8 mouse cellular contexts compared by ENCODE assay signal in the genomic region with DNA sequence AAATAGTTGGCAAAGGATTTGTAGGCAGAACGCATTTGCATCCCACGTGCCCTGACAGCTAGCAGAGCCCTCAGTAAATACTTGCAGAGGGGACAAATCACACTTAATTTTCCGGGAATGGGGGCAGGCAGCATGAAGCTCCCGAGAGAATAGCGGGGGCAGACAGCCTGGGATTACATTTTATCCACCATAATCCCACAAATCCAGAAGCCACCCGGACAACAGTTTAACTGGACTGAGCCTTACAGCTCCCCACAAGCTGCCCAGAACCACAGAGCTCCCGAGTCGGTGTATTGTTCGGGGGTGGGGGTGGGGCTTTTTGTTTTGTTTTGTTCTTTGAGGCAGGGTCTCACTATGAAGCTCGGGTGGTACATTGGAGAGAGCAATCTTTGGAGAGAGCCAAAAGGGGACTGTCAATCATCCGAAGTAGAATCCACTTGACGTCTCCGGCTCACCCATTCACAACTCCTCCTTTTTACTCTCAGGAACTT. TPM values are rescaled to one million over a fixed set of nuclear protein-coding genes. Genes with fewer than 3 reads are reported as not detected.
A peak's percentile ranks its signal among the peaks of the same experiment; 100 is the strongest.
DNase-seq lines count a peak whose midpoint lies in the region; ATAC-seq and TF ChIP-seq lines count a peak whose summit lies in the region.

No protein-coding gene starts in this region.

- DNase-seq in cerebellum, adult 9-11 months, result peak; percentile 63
- no peak for DNase-seq in testis, postnatal 14 days (ENCODE audit: low spot score)
- DNase-seq in liver, embryonic 14.5 days (ENCODE audit: low read depth in 3 of 3, low spot score in 3 of 3), result no peak
- DNase-seq in frontal cortex, adult 2 months (ENCODE audit: extremely low spot score in 1 of 2, low spot score in 1 of 2), result no peak
- no peak for DNase-seq in kidney, postnatal 25 days

- peak overlapping the region; percentile 72 for H3K4me2 ChIP-seq in liver, embryonic 14.5 days (ENCODE audit: low read depth)
- peak overlapping the region; percentile 92 for H3K4me2 ChIP-seq in stomach, embryonic 16.5 days (ENCODE audit: low read depth, low read length)

- TF ChIP-seq EP300 in liver, embryonic 14.5 days (IDR thresholded peaks at IDR 0.05; ENCODE audit: low read depth), result no peak

- H3K27me3 ChIP-seq in testis, adult 2 months (ENCODE audit: control insufficient read depth, insufficient read depth, low read length), result no peaks in the 10 kb centered on the region; the same call in 1 of the 2 replicates
- peaks cover 43% of the 10 kb centered on the region for H3K27me3 ChIP-seq in liver, embryonic 14.5 days (ENCODE audit: control insufficient read depth, insufficient read depth, low read length)
- peaks cover 7% of the 10 kb centered on the region; the same call in 1 of the 2 replicates for H3K27me3 ChIP-seq in stomach, embryonic 16.5 days (ENCODE audit: control insufficient read depth, insufficient read depth, low read length)

- no peaks in the 10 kb centered on the region for H3K36me3 ChIP-seq in testis, adult 2 months (ENCODE audit: control insufficient read depth, insufficient read depth, low read length)
- no peaks in the 10 kb centered on the region for H3K36me3 ChIP-seq in liver, embryonic 14.5 days (replicated peaks; ENCODE audit: control insufficient read depth, insufficient read depth, low read depth)
- no peaks in the 10 kb centered on the region for H3K36me3 ChIP-seq in stomach, embryonic 16.5 days (ENCODE audit: control insufficient read depth, insufficient read depth, low read length)

- H3K9ac ChIP-seq in liver, embryonic 14.5 days (replicated peaks), result no peak overlapping the region
- peak overlapping the region; percentile 85 for H3K9ac ChIP-seq in stomach, embryonic 16.5 days (ENCODE audit: low read length)

- peak overlapping the region; percentile 89 for H3K4me3 ChIP-seq in testis, adult 2 months (ENCODE audit: control insufficient read depth, low read depth, low read length)
- peak overlapping the region; percentile 59 to 68 for H3K4me3 ChIP-seq in liver, embryonic 14.5 days (ENCODE audit: insufficient read depth in 1 of 2, low read depth in 2 of 2, low read length in 2 of 2)
- peak overlapping the region; percentile 67 for H3K4me3 ChIP-seq in stomach, embryonic 16.5 days (replicated peaks; ENCODE audit: low read length)

- no peak for ATAC-seq in cerebellum, adult (ENCODE audit: insufficient number of reproducible peaks, low FRiP score, low TSS enrichment)
- ATAC-seq in liver, embryonic 14.5 days (ENCODE audit: insufficient read depth), result no peak
- ATAC-seq in stomach, embryonic 16.5 days (ENCODE audit: insufficient read depth, low FRiP score), result no peak

- H3K27ac ChIP-seq in testis, adult 2 months (ENCODE audit: control insufficient read depth, insufficient read depth, low read depth, low read length), result no peak overlapping the region
- H3K27ac ChIP-seq in liver, embryonic 14.5 days, result no peak overlapping the region
- H3K27ac ChIP-seq in stomach, embryonic 16.5 days (ENCODE audit: low read length), result peak overlapping the region; percentile 55; the same call in 1 of the 2 replicates

- no peaks in the 10 kb centered on the region for H3K9me3 ChIP-seq in liver, embryonic 14.5 days (ENCODE audit: control insufficient read depth, low read length)
- H3K9me3 ChIP-seq in stomach, embryonic 16.5 days (replicated peaks; ENCODE audit: control insufficient read depth, low read length), result no peaks in the 10 kb centered on the region

- TF ChIP-seq CTCF in testis, adult 2 months (IDR thresholded peaks at IDR 0.05; ENCODE audit: control insufficient read depth, insufficient read depth, insufficient replicate concordance, low read depth, low read length), result no peak
- TF ChIP-seq CTCF in liver, embryonic 14.5 days (IDR thresholded peaks at IDR 0.05; ENCODE audit: low read depth), result no peak

- TF ChIP-seq POLR2A in testis, adult 2 months (IDR thresholded peaks at IDR 0.05; ENCODE audit: control insufficient read depth, low read depth, low read length), result no peak

- peaks cover 12% of the 10 kb centered on the region for H3K4me1 ChIP-seq in testis, adult 2 months (ENCODE audit: control insufficient read depth, insufficient read depth, low read length)
- H3K4me1 ChIP-seq in liver, embryonic 14.5 days (replicated peaks; ENCODE audit: control insufficient read depth in 2 of 2, insufficient read depth in 2 of 2, low read length in 1 of 2), result peaks cover 0 to 7% of the 10 kb centered on the region in 2 experiments; a peak in 1 of 4 replicates
- H3K4me1 ChIP-seq in stomach, embryonic 16.5 days (ENCODE audit: control insufficient read depth, insufficient read depth, low read length), result peaks cover 12% of the 10 kb centered on the region; the same call in 1 of the 2 replicates

- WGBS in liver, embryonic 14.5 days (ENCODE audit: insufficient replicate concordance), result 9% methylated on average over 13 of the region's 13 CpGs
- 4% methylated on average over 13 of the region's 13 CpGs for WGBS in stomach, embryonic 16.5 days

RNA-seq across cellular contexts. Expression of a gene that starts 0.7 kb away (rescaled TPM):
- 6.7 and 7.9 TPM in 2 replicates for polyA plus RNA-seq in testis, adult 2 months (2012; rRNA removed)
- 1.0 and 1.3 TPM in 2 replicates for polyA plus RNA-seq in liver, embryonic 14.5 days (2012; rRNA removed)
- polyA plus RNA-seq in liver, embryonic 14.5 days (2014; fragmentation: Nextera tagmentation; extraction: Ambion mirVana), result 1.8 and 1.9 TPM in 2 replicates
- polyA plus RNA-seq in stomach, embryonic 16.5 days (2015; fragmentation: Nextera tagmentation; extraction: Ambion mirVana), result 5.9 and 6.1 TPM in 2 replicates
- 20.1 and 31.8 TPM in 2 replicates for polyA plus RNA-seq in frontal cortex, adult 2 months (2012; rRNA removed)
